Mouse (Mus musculus) spleen, postnatal 4 days (tissue): Measurements from ENCODE around the gene Tex30.
"Not testable (repeated sequence)": the region's sequence is repeated elsewhere in the genome, so short reads cannot be mapped to it uniquely, and the experiment has no call there.

Source experiments
- DNase-seq, 2 experiments: peaks; one replicate each; pipeline ENCODE4 v3.0.0; 2022; ENCODE audit warnings: low spot score in 2 of 2

The Tex30 gene

GRCm38 (mm10) chr1:44102259-44102717, at the start of gene Tex30:
TSS of gene Tex30 (minus strand) at chr1:44102441.
- peak; percentile 93 to 95 for DNase-seq

- DNase-seq, result no peak
These were observed 46.5 kb upstream of the Tex30 start for GRCm38 (mm10) chr1:44148706-44149105.

- peak; percentile 68 to 80 for DNase-seq
These were observed 45.5 kb upstream of the Tex30 start, which contains the start of gene Ercc5 for GRCm38 (mm10) chr1:44147563-44148381. TSS of gene Ercc5 (plus strand) at chr1:44147744.

- no peak for DNase-seq
These were observed 40.5 kb upstream of the Tex30 start for GRCm38 (mm10) chr1:44142747-44143146.

GRCm38 (mm10) chr1:44140232-44140631, 38.0 kb upstream of the Tex30 start:
- DNase-seq, result no peak

- DNase-seq, result no peak
These were observed 27.8 kb upstream of the Tex30 start for GRCm38 (mm10) chr1:44129929-44130581.

- DNase-seq, result no peak
These were observed 23.3 kb upstream of the Tex30 start for GRCm38 (mm10) chr1:44125590-44125989.

- DNase-seq, result no peak
These were observed 20.0 kb upstream of the Tex30 start for GRCm38 (mm10) chr1:44122256-44122655.

- no peak for DNase-seq
These were observed 17.8 kb upstream of the Tex30 start for GRCm38 (mm10) chr1:44120074-44120406.

GRCm38 (mm10) chr1:44119201-44120073, 17.2 kb upstream of the Tex30 start:
- peak; percentile 65 to 80 for DNase-seq

- DNase-seq, result peak; percentile 71 to 77
These were observed 16.2 kb upstream of the Tex30 start, which contains the start of the genes Kdelc1 and Bivm for GRCm38 (mm10) chr1:44118239-44119054. TSS of gene Kdelc1 (minus strand) at chr1:44118808. TSS of gene Bivm (plus strand) at chr1:44118957.

- no peak for DNase-seq
These were observed 15.3 kb upstream of the Tex30 start for GRCm38 (mm10) chr1:44117571-44117970.

GRCm38 (mm10) chr1:44102939-44103338, 698 bp upstream of the Tex30 start:
- no peak for DNase-seq

- peak; percentile 46 to 71 for DNase-seq
These were observed 604 bp downstream of the Tex30 start for GRCm38 (mm10) chr1:44101448-44102225.

- peak; percentile 45 to 73 for DNase-seq
These were observed 37.6 kb downstream of the Tex30 start for GRCm38 (mm10) chr1:44064625-44065024.

- no peak for DNase-seq
These were observed 38.8 kb downstream of the Tex30 start for GRCm38 (mm10) chr1:44063439-44063838.

GRCm38 (mm10) chr1:44061836-44062235, 40.4 kb downstream of the Tex30 start, which contains the start of gene Gm8251:
TSS of gene Gm8251 (minus strand) at chr1:44061936.
- no peak for DNase-seq

GRCm38 (mm10) chr1:44057805-44058204, 44.4 kb downstream of the Tex30 start:
- no peak for DNase-seq

- DNase-seq, result no peak
These were observed 55.7 kb downstream of the Tex30 start for GRCm38 (mm10) chr1:44046556-44046955.

GRCm38 (mm10) chr1:44045689-44046088, 56.6 kb downstream of the Tex30 start:
- not testable (repeated sequence) for DNase-seq
